Mouse (Mus musculus) olfactory bulb, adult 2 months (tissue): ENCODE data around the gene Hist2h2be. TPM values are rescaled to one million over a fixed set of nuclear protein-coding genes. Genes with fewer than 3 reads are reported as not detected.

Experiments
- H3K27ac ChIP-seq: fragments of 200-500 bp; 2 replicates; pipeline ENCODE4 v1.5.1; 2012; ENCODE audit warnings: low read depth, low read length; ENCODE audit not compliant: insufficient read depth
- H3K4me1 ChIP-seq: fragments of 200-500 bp; 2 replicates; pipeline ENCODE4 v1.6.1; 2012; ENCODE audit warnings: low read length; ENCODE audit not compliant: control insufficient read depth, insufficient read depth
- H3K4me3 ChIP-seq: fragments of 200-500 bp; 2 replicates; pipeline ENCODE4 v1.5.1; 2012; ENCODE audit warnings: mild to moderate bottlenecking, low read depth, low read length, moderate library complexity; ENCODE audit not compliant: insufficient read depth
- CTCF ChIP-seq: fragments of 200-500 bp; IDR thresholded peaks from 2 replicates; pipeline ENCODE4 v1.5.1; 2012; ENCODE audit warnings: low read depth, mild to moderate bottlenecking, low read length, moderate library complexity; ENCODE audit not compliant: insufficient read depth
- POLR2A ChIP-seq: fragments of 200-500 bp; IDR thresholded peaks from 2 replicates; pipeline ENCODE4 v1.6.1; 2012; ENCODE audit warnings: mild to moderate bottlenecking, low read depth, low read length, moderate library complexity; ENCODE audit not compliant: insufficient read depth
- WGBS: fragments of 180-500 bp; shearing (Covaris S2); methylation state at CpG from one replicate; pipeline ENCODE4 v1.1.7; 2018; 5-methylcytosine and 5-hydroxymethylcytosine counted together
- polyA plus RNA-seq: library from polyadenylated mRNA; stranded (reverse); fragments of >200 nt; gene quantifications from 2 replicates; pipeline ENCODE4 v1.2.4, GENCODE M21; 2012; ENCODE audit warnings: low replicate concordance; ENCODE audit not compliant: missing spikeins, insufficient read depth, insufficient read length

Hist2h2be gene
- polyA plus RNA-seq, 1 experiment = not detected

DNA sequence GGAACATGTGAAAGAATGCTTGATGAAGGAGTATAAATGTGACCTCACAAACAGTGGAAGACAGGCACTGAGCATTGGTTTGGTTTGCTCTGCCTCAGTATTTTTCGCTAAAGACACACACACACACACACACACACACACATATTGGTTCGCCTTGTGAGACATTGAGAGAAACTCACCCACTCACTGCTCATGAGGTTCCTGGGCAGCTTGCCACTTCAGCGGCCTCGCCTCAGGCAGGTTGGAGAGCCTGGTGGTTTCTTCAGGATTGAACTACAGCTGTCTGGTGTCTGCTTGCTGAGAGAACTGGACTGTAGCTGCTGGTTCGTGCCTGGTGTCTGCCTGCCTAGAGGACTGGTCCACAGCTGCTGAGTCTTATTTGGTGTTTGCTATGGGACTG lies 39.3 kb downstream of the Hist2h2be start:
- H3K4me1 ChIP-seq = peaks cover 7% of the 10 kb centered on the region
- 88% methylated on average over 5 of the region's 5 CpGs for WGBS
- H3K4me3 ChIP-seq = no peak overlapping the region
- H3K27ac ChIP-seq = no peak overlapping the region
- TF ChIP-seq POLR2A (no peak), CTCF (no peak)

DNA sequence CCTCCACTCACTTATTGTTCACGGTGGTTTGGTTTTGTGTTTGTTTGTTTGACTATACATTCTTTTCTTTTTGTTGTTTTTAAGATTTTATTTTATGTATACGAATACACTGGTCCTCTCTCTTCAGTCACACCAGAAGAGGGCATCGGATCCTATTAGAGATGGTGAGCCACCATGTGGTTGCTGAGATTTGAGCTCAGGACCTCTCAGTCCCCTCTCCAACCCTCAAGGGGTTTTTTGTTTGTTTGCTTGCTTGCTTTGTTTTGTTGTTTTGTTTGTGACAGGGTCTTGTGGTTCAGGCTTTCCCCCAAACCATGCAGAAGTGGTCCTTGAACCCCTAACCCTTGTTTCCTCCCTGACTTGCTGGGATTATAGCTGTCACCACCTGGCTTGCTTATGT lies 40.7 kb downstream of the Hist2h2be start:
- H3K4me1 ChIP-seq = peaks cover 7% of the 10 kb centered on the region
- TF ChIP-seq POLR2A (no peak), CTCF (no peak)
- H3K4me3 ChIP-seq = no peak overlapping the region
- H3K27ac ChIP-seq = peak overlapping the region; percentile 97
- 33% methylated on average over 3 of the region's 3 CpGs for WGBS

DNA sequence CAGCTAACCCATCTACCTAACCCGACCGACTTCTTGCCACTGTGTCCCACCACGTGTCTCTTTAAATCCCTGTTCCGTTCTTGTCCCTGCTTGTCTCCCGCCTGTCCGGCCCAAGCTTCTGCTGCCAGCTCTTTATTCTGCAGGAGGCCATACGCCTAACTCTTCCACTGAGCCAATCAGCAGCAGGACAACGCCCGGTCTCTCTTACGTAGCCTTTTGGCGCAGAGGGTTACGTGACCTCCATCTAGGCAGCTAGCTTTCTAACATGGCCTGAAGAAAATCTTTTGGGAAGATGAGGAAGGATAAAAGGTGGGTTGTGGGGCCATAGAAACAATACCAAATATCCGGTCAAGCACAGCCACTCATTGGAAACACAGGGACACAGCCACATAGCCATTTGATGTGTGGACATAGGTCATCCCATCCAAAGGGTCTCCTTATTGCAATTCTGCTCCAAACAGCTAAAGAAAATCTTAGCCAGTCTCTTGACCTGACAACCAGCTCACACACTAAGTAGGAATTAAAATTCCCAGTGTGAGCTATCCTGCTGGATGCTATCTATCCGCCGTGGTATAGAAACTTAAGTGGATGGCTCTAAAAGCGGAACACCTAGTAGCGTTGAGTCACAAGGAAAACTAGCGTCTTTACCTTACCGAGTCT lies 41.4 kb downstream of the Hist2h2be start:
- Histone ChIP-seq H3K27ac (peak overlapping the region; percentile 97), H3K4me3 (peak overlapping the region; percentile 86), H3K4me1 (peaks cover 7% of the 10 kb centered on the region)
- under 1% methylated on average over 19 of the region's 19 CpGs for WGBS
- TF ChIP-seq POLR2A (no peak), CTCF (no peak)

DNA sequence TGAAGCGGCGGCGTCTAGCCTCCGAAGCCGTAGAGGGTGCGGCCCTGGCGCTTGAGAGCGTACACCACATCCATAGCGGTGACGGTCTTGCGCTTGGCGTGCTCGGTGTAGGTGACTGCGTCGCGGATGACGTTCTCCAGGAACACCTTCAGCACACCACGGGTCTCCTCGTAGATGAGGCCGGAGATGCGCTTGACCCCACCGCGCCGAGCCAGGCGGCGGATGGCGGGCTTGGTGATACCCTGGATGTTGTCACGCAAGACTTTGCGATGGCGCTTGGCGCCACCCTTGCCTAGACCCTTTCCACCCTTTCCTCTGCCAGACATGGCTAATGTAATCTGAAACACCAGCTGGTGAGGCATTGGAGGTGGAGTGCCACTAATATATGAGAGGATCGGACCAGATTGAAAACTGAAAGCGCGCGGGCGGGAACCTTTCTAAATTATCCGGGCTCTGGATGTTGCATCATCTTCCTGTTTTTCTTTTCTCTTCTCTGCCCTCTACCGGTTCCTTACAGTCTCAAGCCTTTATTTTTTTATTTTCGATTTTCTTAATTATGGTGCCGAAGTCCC lies 42.1 kb downstream of the Hist2h2be start, which contains the start of gene Hist2h4:
TSS of gene Hist2h4 (minus strand) at position 333 of the 572 bp plus-strand sequence.
- H3K4me1 ChIP-seq = peaks cover 7% of the 10 kb centered on the region
- H3K27ac ChIP-seq = peak within 1 kb of the TSS; percentile 97
- H3K4me3 ChIP-seq = peak within 1 kb of the TSS; percentile 86
- TF ChIP-seq CTCF (no peak), POLR2A (peak; percentile 96)
- under 1% methylated on average over 40 of the region's 40 CpGs for WGBS

DNA sequence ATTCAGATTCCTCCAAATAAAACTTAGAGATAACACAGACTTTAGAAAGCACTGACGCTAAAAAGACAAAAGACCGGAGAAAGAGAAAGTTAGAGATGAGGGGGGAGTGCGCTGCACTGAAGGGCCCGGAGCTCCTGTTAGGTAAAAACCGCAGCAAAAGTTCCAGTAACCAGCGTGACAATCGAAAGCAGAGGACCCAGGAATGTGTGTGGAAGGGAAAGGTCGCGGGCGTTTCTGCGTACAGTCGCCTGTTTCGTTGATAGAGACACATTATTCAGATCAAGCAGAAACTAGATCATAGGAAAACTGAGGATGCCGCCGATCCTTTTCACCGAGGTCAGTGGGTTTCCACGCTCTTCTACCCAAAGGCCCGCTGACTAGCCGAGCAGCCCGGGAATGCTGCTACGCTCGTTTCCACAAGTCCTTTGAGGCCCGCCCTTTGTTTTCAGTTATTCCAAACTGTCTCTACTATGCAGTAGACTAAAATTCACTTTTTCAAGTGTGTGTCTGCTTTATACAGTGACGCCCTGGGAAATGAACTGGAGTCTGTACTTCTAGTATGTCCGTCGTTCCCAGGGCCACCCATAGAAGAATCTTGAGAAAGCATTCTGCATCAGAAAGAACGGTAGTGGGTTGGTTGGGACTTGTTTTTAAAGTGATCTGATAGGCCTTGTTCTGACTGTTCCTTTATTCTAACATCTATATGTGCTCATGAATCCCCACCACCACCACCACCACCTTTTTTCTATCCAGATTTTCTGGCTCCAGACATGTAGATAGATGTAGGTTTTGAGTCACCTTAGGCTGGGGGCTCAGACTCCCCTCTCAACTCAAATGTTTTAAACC lies 42.9 kb downstream of the Hist2h2be start:
- under 1% methylated on average over 27 of the region's 27 CpGs for WGBS
- TF ChIP-seq POLR2A = no peak
- peak; percentile 14 for TF ChIP-seq CTCF

DNA sequence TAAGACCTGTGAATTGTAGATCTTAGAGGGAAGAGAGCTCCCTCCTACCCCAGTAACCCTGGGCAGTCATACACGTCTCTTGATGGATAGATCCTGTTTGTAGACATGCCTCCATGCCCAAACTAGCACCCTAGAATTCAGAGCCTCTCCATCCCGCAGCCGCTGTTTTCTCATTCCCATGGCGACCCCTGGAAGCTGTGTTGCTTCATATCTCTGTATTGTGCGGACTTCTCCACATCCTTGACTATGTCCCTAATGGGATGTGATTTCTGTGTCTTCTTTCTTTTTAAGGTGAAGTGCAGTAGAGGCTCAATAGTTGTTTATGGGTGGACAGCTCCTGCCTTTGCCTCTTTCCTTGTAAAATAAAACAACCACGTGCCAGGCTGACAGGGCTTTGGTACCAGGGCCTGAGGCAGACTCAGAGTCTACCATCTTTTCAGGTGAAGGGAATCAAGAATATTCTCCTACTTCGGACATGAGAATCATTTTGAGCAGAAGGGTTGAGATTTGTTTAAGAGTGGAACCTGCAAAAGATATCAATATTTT lies 43.6 kb downstream of the Hist2h2be start:
- TF ChIP-seq CTCF = no peak
- TF ChIP-seq POLR2A = no peak
- 54% methylated on average over 7 of the region's 7 CpGs for WGBS
- H3K27ac ChIP-seq = peak overlapping the region; percentile 97
- no peak overlapping the region for H3K4me3 ChIP-seq
- peaks cover 5% of the 10 kb centered on the region for H3K4me1 ChIP-seq

More for the DNA sequence above, 42.9 kb downstream of the Hist2h2be start:
- peaks cover 5% of the 10 kb centered on the region for H3K4me1 ChIP-seq
- H3K27ac ChIP-seq = peak overlapping the region; percentile 97
- peak overlapping the region; percentile 57 for H3K4me3 ChIP-seq

DNA sequence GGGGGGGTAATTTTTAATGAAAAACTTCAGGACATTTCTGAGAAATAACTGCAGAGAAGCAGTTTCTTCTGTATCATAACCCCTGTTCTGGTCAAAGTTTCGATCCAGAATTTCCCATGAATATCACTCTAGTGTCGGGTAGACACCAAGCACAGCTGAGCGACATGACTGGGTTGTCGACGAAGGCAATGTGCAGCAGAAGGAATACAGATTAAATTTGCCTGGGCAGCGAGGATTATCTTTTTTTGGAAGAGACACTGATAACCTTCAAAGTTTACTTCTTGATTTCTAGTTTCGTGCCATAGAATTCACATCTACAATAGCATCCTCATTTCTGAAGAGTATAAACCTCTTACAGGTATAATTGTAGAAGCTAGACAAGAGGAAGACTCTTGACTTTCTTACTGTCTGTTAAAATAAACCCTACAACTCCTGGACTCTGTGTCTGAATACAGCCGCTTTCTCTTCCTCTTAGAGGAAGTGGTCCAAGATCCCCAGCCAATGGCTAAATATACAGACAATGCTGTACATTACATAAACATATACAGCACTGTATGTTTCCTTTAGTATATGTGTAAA lies 45.3 kb downstream of the Hist2h2be start:
- 93% methylated on average over 8 of the region's 8 CpGs for WGBS
- H3K4me3 ChIP-seq = no peak overlapping the region
- H3K27ac ChIP-seq = no peak overlapping the region
- peaks cover 5% of the 10 kb centered on the region for H3K4me1 ChIP-seq
- no peak for TF ChIP-seq CTCF
- no peak for TF ChIP-seq POLR2A

DNA sequence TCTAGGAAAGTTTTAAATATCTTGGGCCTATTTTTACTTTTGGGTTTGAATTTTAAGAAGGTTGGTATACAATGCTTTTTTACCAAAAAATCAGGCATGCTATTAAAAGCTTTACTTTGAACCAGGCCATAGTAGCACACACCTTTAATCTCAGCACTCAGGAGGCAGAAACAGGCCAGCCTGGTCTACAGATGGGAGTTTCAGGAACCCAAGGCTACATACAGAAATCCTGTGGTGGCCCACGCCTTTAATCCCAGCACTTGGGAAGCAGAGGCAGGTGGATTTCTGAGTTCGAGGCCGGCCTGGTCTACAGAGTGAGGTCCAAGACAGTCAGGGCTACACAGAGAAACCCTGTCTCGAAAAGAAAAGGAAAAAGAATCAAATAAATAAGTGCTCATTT lies 46.6 kb downstream of the Hist2h2be start:
- H3K4me1 ChIP-seq = peaks cover 3% of the 10 kb centered on the region; the same call in 1 of the 2 replicates
- H3K27ac ChIP-seq = peak overlapping the region; percentile 41; the same call in 1 of the 2 replicates
- WGBS = 64% methylated on average over 4 of the region's 4 CpGs
- no peak overlapping the region for H3K4me3 ChIP-seq
- TF ChIP-seq CTCF = no peak
- no peak for TF ChIP-seq POLR2A
